In the genomic region with DNA sequence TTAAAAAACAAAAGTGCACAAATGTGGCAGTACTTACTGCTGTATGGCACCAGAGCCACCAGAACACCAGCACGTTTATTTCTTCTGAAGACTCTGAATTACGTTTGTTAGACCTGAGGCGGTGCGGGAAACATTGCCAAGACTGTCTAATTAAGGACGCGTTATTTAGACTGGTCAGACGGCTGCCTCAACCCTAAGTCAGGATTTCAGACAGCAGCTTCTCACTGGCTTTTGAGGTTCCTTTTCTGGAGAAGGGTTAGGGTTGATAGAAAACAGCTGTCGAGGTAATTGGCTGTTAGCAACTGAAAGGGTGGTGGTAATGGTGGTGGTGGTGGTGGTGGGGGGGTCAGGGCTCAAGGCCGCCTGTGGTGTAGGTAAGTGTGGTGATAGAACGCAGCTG, we compare ENCODE assay signal across 9 mouse cellular contexts. TPM values are rescaled to one million over a fixed set of nuclear protein-coding genes. Genes with fewer than 3 reads are reported as not detected.
A peak's percentile ranks its signal among the peaks of the same experiment; 100 is the strongest.
DNase-seq lines count a peak whose midpoint lies in the region; ATAC-seq lines count a peak whose summit lies in the region.
"Had no signal": no experiment of that assay in that cellular context is flagged by ENCODE, and none has a peak within 500 bp of the region (broad histone marks: within the 10 kb centered on the region; RNA-seq: fewer than 3 reads in every experiment).

No protein-coding gene starts in this region.

- 3% methylated on average over 10 of the region's 10 CpGs for WGBS in forebrain, embryonic 11.5 days
- 4% methylated on average over 10 of the region's 10 CpGs for WGBS in limb, embryonic 15.5 days
- WGBS in stomach, embryonic 16.5 days, result 7% methylated on average over 10 of the region's 10 CpGs

- no peak overlapping the region for H3K9ac ChIP-seq in forebrain, embryonic 11.5 days (ENCODE audit: low read length)
- no peak overlapping the region for H3K9ac ChIP-seq in limb, embryonic 15.5 days
- H3K9ac ChIP-seq in stomach, embryonic 16.5 days (ENCODE audit: low read length), result no peak overlapping the region

- no peaks in the 10 kb centered on the region for H3K9me3 ChIP-seq in forebrain, embryonic 11.5 days (ENCODE audit: control insufficient read depth, low read length)
- no peaks in the 10 kb centered on the region for H3K9me3 ChIP-seq in limb, embryonic 15.5 days
- no peaks in the 10 kb centered on the region for H3K9me3 ChIP-seq in stomach, embryonic 16.5 days (replicated peaks; ENCODE audit: control insufficient read depth, low read length)

- H3K4me1 ChIP-seq in forebrain, embryonic 11.5 days (replicated peaks; ENCODE audit: control insufficient read depth, insufficient read depth, low read length), result peaks cover 3% of the 10 kb centered on the region; the same call in 1 of the 2 replicates
- H3K4me1 ChIP-seq in limb, embryonic 15.5 days, result peaks cover 5% of the 10 kb centered on the region
- H3K4me1 ChIP-seq in stomach, embryonic 16.5 days (ENCODE audit: control insufficient read depth, insufficient read depth, low read length), result no peaks in the 10 kb centered on the region; the same call in 1 of the 2 replicates

- no peaks in the 10 kb centered on the region for H3K36me3 ChIP-seq in forebrain, embryonic 11.5 days (ENCODE audit: control insufficient read depth, insufficient read depth, low read length)
- H3K36me3 ChIP-seq in limb, embryonic 15.5 days, result no peaks in the 10 kb centered on the region
- H3K36me3 ChIP-seq in stomach, embryonic 16.5 days (ENCODE audit: control insufficient read depth, insufficient read depth, low read length), result no peaks in the 10 kb centered on the region

- peak overlapping the region; percentile 24 for H3K4me3 ChIP-seq in forebrain, embryonic 11.5 days (ENCODE audit: low read depth, low read length)
- peak overlapping the region; percentile 26 for H3K4me3 ChIP-seq in limb, embryonic 15.5 days
- peak overlapping the region; percentile 23 for H3K4me3 ChIP-seq in stomach, embryonic 16.5 days (replicated peaks; ENCODE audit: low read length)

- no peak for ATAC-seq in forebrain, embryonic 11.5 days (replicated peaks; ENCODE audit: low FRiP score)
- no peak for ATAC-seq in limb, embryonic 15.5 days (ENCODE audit: insufficient number of reproducible peaks, low FRiP score, low TSS enrichment, low read depth)
- ATAC-seq in stomach, embryonic 16.5 days (ENCODE audit: insufficient read depth, low FRiP score), result no peak
- no peak for ATAC-seq in megakaryocyte-erythroid progenitor cell, adult 5-6 weeks (replicated peaks; ENCODE audit: low FRiP score, low TSS enrichment, poor library complexity, severe bottlenecking)

- no peaks in the 10 kb centered on the region for H3K27me3 ChIP-seq in forebrain, embryonic 11.5 days (ENCODE audit: control insufficient read depth, insufficient read depth, low read length)
- H3K27me3 ChIP-seq in limb, embryonic 15.5 days, result no peaks in the 10 kb centered on the region
- no peaks in the 10 kb centered on the region for H3K27me3 ChIP-seq in stomach, embryonic 16.5 days (ENCODE audit: control insufficient read depth, insufficient read depth, low read length)

- H3K27ac ChIP-seq in forebrain, embryonic 11.5 days (ENCODE audit: low read depth, low read length), result no peak overlapping the region
- no peak overlapping the region for H3K27ac ChIP-seq in limb, embryonic 15.5 days
- no peak overlapping the region for H3K27ac ChIP-seq in stomach, embryonic 16.5 days (ENCODE audit: low read length)

- H3K4me2 ChIP-seq in forebrain, embryonic 11.5 days (ENCODE audit: low read depth, low read length, severe bottlenecking), result peak overlapping the region; percentile 51
- H3K4me2 ChIP-seq in limb, embryonic 15.5 days, result peak overlapping the region; percentile 42
- H3K4me2 ChIP-seq in stomach, embryonic 16.5 days (ENCODE audit: low read depth, low read length), result peak overlapping the region; percentile 50

- peak; percentile 26 for DNase-seq in lung, postnatal 10 days
- no peak for DNase-seq in lung, postnatal 4 days
- DNase-seq in forebrain, embryonic 11.5 days (ENCODE audit: low spot score), result no peak
- DNase-seq in c-Kit-positive CD71-positive TER-119-positive erythroid progenitor cells, embryonic 14.5 days (ENCODE audit: low spot score), result no peak
- DNase-seq in gastrocnemius, postnatal 10 days, result no peak
- DNase-seq: kidney, postnatal 25 days had no signal

RNA-seq across cellular contexts. Expression of a gene that starts 10.0 kb away (rescaled TPM):
- 0.48 and 0.59 TPM in 2 replicates for polyA plus RNA-seq in forebrain, embryonic 11.5 days (2014; fragmentation: Nextera tagmentation; extraction: Ambion mirVana)
- 0.61 and 0.67 TPM in 2 replicates for polyA plus RNA-seq in limb, embryonic 15.5 days (2015; fragmentation: Nextera tagmentation; extraction: Ambion mirVana)
- 0.14 and 0.28 TPM in 2 replicates for polyA plus RNA-seq in stomach, embryonic 16.5 days (2015; fragmentation: Nextera tagmentation; extraction: Ambion mirVana)
- not detected in 2 replicates for total RNA-seq in megakaryocyte-erythroid progenitor cell, adult 5-6 weeks (2014; fragmentation: Nextera tagmentation)
- total RNA-seq in megakaryocyte-erythroid progenitor cell, adult 5-6 weeks (2017), result not detected in 2 replicates
- under 1 TPM in 1 of 2 experiments, not detected in 1; 0.11 TPM for total RNA-seq in gastrocnemius, postnatal 10 days (2021)

RNA-seq across cellular contexts. Expression of a gene that starts 32.2 kb away (rescaled TPM):
- 2.0 and 4.9 TPM in 2 replicates for polyA plus RNA-seq in forebrain, embryonic 11.5 days (2014; fragmentation: Nextera tagmentation; extraction: Ambion mirVana)
- 4.8 and 6.3 TPM in 2 replicates for polyA plus RNA-seq in limb, embryonic 15.5 days (2015; fragmentation: Nextera tagmentation; extraction: Ambion mirVana)
- 5.7 and 6.3 TPM in 2 replicates for polyA plus RNA-seq in stomach, embryonic 16.5 days (2015; fragmentation: Nextera tagmentation; extraction: Ambion mirVana)
- total RNA-seq in megakaryocyte-erythroid progenitor cell, adult 5-6 weeks (2014; fragmentation: Nextera tagmentation), result 115 and 209 TPM in 2 replicates
- total RNA-seq in megakaryocyte-erythroid progenitor cell, adult 5-6 weeks (2017), result 683 and 1,187 TPM in 2 replicates
- total RNA-seq in gastrocnemius, postnatal 10 days (2021), result 100 to 1,000 TPM; 473 to 507 TPM

RNA-seq across cellular contexts. Expression of a gene that starts 33.0 kb away (rescaled TPM):
- 0.17 and 0.19 TPM in 2 replicates for polyA plus RNA-seq in forebrain, embryonic 11.5 days (2014; fragmentation: Nextera tagmentation; extraction: Ambion mirVana)
- polyA plus RNA-seq in limb, embryonic 15.5 days (2015; fragmentation: Nextera tagmentation; extraction: Ambion mirVana), result 0.18 and 0.22 TPM in 2 replicates
- 0.21 and 0.22 TPM in 2 replicates for polyA plus RNA-seq in stomach, embryonic 16.5 days (2015; fragmentation: Nextera tagmentation; extraction: Ambion mirVana)
- total RNA-seq in megakaryocyte-erythroid progenitor cell, adult 5-6 weeks (2014; fragmentation: Nextera tagmentation), result not detected in 2 replicates
- total RNA-seq in megakaryocyte-erythroid progenitor cell, adult 5-6 weeks (2017), result not detected in 2 replicates
- total RNA-seq in gastrocnemius, postnatal 10 days (2021), result not detected

RNA-seq across cellular contexts. Expression of a gene that starts 35.1 kb away (rescaled TPM):
- 7.7 and 9.3 TPM in 2 replicates for polyA plus RNA-seq in forebrain, embryonic 11.5 days (2014; fragmentation: Nextera tagmentation; extraction: Ambion mirVana)
- 4.1 and 7.5 TPM in 2 replicates for polyA plus RNA-seq in limb, embryonic 15.5 days (2015; fragmentation: Nextera tagmentation; extraction: Ambion mirVana)
- polyA plus RNA-seq in stomach, embryonic 16.5 days (2015; fragmentation: Nextera tagmentation; extraction: Ambion mirVana), result 0.74 and 3.1 TPM in 2 replicates
- 41.1 and 66.5 TPM in 2 replicates for total RNA-seq in megakaryocyte-erythroid progenitor cell, adult 5-6 weeks (2014; fragmentation: Nextera tagmentation)
- total RNA-seq in megakaryocyte-erythroid progenitor cell, adult 5-6 weeks (2017), result 1,297 and 1,759 TPM in 2 replicates
- total RNA-seq in gastrocnemius, postnatal 10 days (2021), result 100 to 1,000 TPM; 189 to 190 TPM

RNA-seq across cellular contexts. Expression of a gene that starts 36.6 kb away (rescaled TPM):
- 5.2 and 5.7 TPM in 2 replicates for polyA plus RNA-seq in forebrain, embryonic 11.5 days (2014; fragmentation: Nextera tagmentation; extraction: Ambion mirVana)
- 3.4 and 5.4 TPM in 2 replicates for polyA plus RNA-seq in limb, embryonic 15.5 days (2015; fragmentation: Nextera tagmentation; extraction: Ambion mirVana)
- polyA plus RNA-seq in stomach, embryonic 16.5 days (2015; fragmentation: Nextera tagmentation; extraction: Ambion mirVana), result 4.7 and 6.1 TPM in 2 replicates
- total RNA-seq in megakaryocyte-erythroid progenitor cell, adult 5-6 weeks (2014; fragmentation: Nextera tagmentation), result 189 and 293 TPM in 2 replicates
- total RNA-seq in megakaryocyte-erythroid progenitor cell, adult 5-6 weeks (2017), result 189 and 625 TPM in 2 replicates
- 10 to 100 TPM; 58.4 to 59.9 TPM for total RNA-seq in gastrocnemius, postnatal 10 days (2021)
